Mouse (Mus musculus) layer of hippocampus, postnatal 36 days (tissue): ENCODE measurements around the gene Kif4. TPM values are rescaled to one million over a fixed set of nuclear protein-coding genes. Genes with fewer than 3 reads are reported as not detected.

Experiments used
- DNase-seq, 2 experiments: peaks; one replicate each; pipeline ENCODE4 v3.0.0; 2022
- total RNA-seq, 2 experiments: library from RNA; stranded (reverse); gene quantifications; 2 replicates each; pipeline ENCODE4 v1.2.3; 2021

The Kif4 gene
- total RNA-seq, 2 experiments from 2014 or later, result 0.52 to 0.73 TPM

GRCm38 (mm10) chrX:100734359-100734758 lies 108.8 kb downstream of the Kif4 start:
- no peak for DNase-seq

GRCm38 (mm10) chrX:100738918-100739317 lies 113.4 kb downstream of the Kif4 start:
- peak; percentile 61 to 71 for DNase-seq

GRCm38 (mm10) chrX:100739443-100739842 lies 113.9 kb downstream of the Kif4 start:
- DNase-seq, result no peak

GRCm38 (mm10) chrX:100740785-100741184 lies 115.2 kb downstream of the Kif4 start:
- no peak for DNase-seq

GRCm38 (mm10) chrX:100741940-100742339 lies 116.4 kb downstream of the Kif4 start:
- peak; percentile 76 to 78 for DNase-seq

- DNase-seq, result no peak
Observed at GRCm38 (mm10) chrX:100765855-100766254, 140.3 kb downstream of the Kif4 start.

- peak; percentile 60 to 61 for DNase-seq
Observed at GRCm38 (mm10) chrX:100767181-100767884, 141.8 kb downstream of the Kif4 start, which contains the start of gene Dlg3. Gene Dlg3 (plus strand): TSS chrX:100767722.

GRCm38 (mm10) chrX:100767885-100768626 lies 142.5 kb downstream of the Kif4 start:
- no peak for DNase-seq

GRCm38 (mm10) chrX:100769281-100769680 lies 143.7 kb downstream of the Kif4 start:
- no peak for DNase-seq

- no peak for DNase-seq
Observed at GRCm38 (mm10) chrX:100774341-100774811, 148.8 kb downstream of the Kif4 start.

- DNase-seq, result no peak
Observed at GRCm38 (mm10) chrX:100775405-100775804, 149.9 kb downstream of the Kif4 start.

GRCm38 (mm10) chrX:100776494-100776893 lies 151.0 kb downstream of the Kif4 start:
- no peak for DNase-seq

Other genes with a start within 250 kb of the Kif4 start
- gene Otud6a, start 196.7 kb upstream of the Kif4 start, total RNA-seq, result not detected
- under 1 TPM in 1 of 2 experiments, not detected in 1; 0.35 TPM for gene Awat2, start 183.0 kb upstream of the Kif4 start, total RNA-seq
- 10 to 100 TPM; 35.7 to 36.4 TPM for gene Igbp1, start 131.4 kb upstream of the Kif4 start, total RNA-seq
- gene Dgat2l6, start 100.9 kb upstream of the Kif4 start, total RNA-seq, result under 1 TPM; 0.20 to 0.61 TPM
- gene Awat1, start 53.5 kb upstream of the Kif4 start, total RNA-seq, result not detected
- gene P2ry4, start 30.9 kb upstream of the Kif4 start, total RNA-seq, result under 1 TPM in 1 of 2 experiments, not detected in 1; 0.07 TPM
- gene Arr3, start 20.2 kb upstream of the Kif4 start, total RNA-seq, result under 1 TPM; 0.35 to 0.50 TPM
- 10 to 100 TPM; 44.2 to 44.7 TPM for gene Pdzd11, start 831 bp downstream of the Kif4 start, total RNA-seq
- gene Gdpd2, start 104.1 kb downstream of the Kif4 start, total RNA-seq, result 10 to 100 TPM; 10.8 to 12.2 TPM
- gene Dlg3, start 142.0 kb downstream of the Kif4 start, total RNA-seq, result 100 to 1,000 TPM; 153 to 154 TPM